Mouse (Mus musculus) liver, embryonic 15.5 days (tissue): ENCODE results near the gene Gm3409. TPM values are rescaled to one million over a fixed set of nuclear protein-coding genes. Genes with fewer than 3 reads are reported as not detected.
"Not testable (repeated sequence)": the region's sequence is repeated elsewhere in the genome, so short reads cannot be mapped to it uniquely, and the experiment has no call there.

Source experiments
- ATAC-seq: fragments of 200-750 bp; cut with Nextera tagmentation; 2 replicates; pipeline ENCODE4 v1.8.0; 2017; ENCODE audit warnings: moderate number of reproducible peaks, mild to moderate bottlenecking, moderate library complexity; ENCODE audit not compliant: insufficient read depth
- H3K27ac ChIP-seq: fragments of 300-500 bp; sonication (generic); replicated peaks from 2 replicates; pipeline ENCODE4 v1.5.1; 2015; ENCODE audit warnings: mild to moderate bottlenecking, inconsistent platforms
- H3K27me3 ChIP-seq: fragments of 300-500 bp; sonication (generic); 2 replicates; pipeline ENCODE4 v1.6.1; 2015; ENCODE audit warnings: mild to moderate bottlenecking, inconsistent platforms
- H3K36me3 ChIP-seq: fragments of 300-500 bp; sonication (generic); replicated peaks from 2 replicates; pipeline ENCODE4 v1.6.1; 2015; ENCODE audit warnings: moderate library complexity, mild to moderate bottlenecking, inconsistent platforms
- H3K4me1 ChIP-seq: fragments of 300-500 bp; sonication (generic); replicated peaks from 2 replicates; pipeline ENCODE4 v1.6.1; 2015; ENCODE audit warnings: inconsistent platforms
- H3K4me2 ChIP-seq: fragments of 300-500 bp; sonication (generic); 2 replicates; pipeline ENCODE4 v1.6.1; 2015; ENCODE audit warnings: moderate library complexity, mild to moderate bottlenecking, inconsistent platforms
- H3K4me3 ChIP-seq: fragments of 300-500 bp; sonication (generic); replicated peaks from 2 replicates; pipeline ENCODE4 v1.5.1; 2015; ENCODE audit warnings: mild to moderate bottlenecking, inconsistent platforms
- H3K9ac ChIP-seq: fragments of 300-500 bp; sonication (generic); 2 replicates; pipeline ENCODE4 v1.6.1; 2015; ENCODE audit warnings: moderate library complexity, mild to moderate bottlenecking, inconsistent platforms
- H3K9me3 ChIP-seq: fragments of 300-500 bp; sonication (generic); replicated peaks from 2 replicates; pipeline ENCODE4 v1.6.1; 2016; ENCODE audit warnings: inconsistent platforms
- WGBS: fragments of 180-500 bp; shearing (Covaris S2); methylation state at CpG from one replicate; pipeline ENCODE4 v1.1.7; 2015; ENCODE audit warnings: mixed read lengths; ENCODE audit not compliant: insufficient replicate concordance; 5-methylcytosine and 5-hydroxymethylcytosine counted together
- polyA plus RNA-seq: library from polyadenylated mRNA; unstranded; fragments of >200 nt; fragmentation: Nextera tagmentation; extraction: Ambion mirVana; gene quantifications from 2 replicates; pipeline ENCODE4 v1.2.1, GENCODE M21; 2015

Gene Gm3409
- not detected in 2 replicates for polyA plus RNA-seq

DNA sequence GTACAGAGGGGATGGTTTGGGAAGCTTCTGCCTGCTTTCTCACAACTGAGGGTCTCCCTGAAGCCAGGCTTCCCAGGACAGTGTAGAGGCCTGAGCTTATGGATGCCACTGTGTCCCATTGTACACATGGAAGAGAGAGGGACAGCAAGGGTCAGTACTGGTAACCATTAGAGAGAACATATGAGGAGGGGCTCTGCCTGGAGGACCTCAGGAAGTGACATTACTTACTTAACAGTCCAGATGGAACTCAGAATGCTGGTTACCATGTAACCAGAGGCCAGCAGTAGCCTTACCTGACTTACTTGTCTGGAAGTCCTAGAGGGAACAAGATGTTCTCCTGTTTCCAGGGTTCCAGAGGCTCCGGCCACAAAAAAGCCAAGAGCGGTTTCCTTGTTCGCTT, at the start of gene Gm3409:
Gm3409 (plus strand) TSS at position 301 of the 400 bp plus-strand sequence.
- not testable (repeated sequence) for H3K9me3 ChIP-seq, H3K4me3 ChIP-seq, ATAC-seq, H3K4me1 ChIP-seq, H3K36me3 ChIP-seq, H3K27ac ChIP-seq, H3K27me3 ChIP-seq, H3K9ac ChIP-seq, H3K4me2 ChIP-seq
- WGBS, result 53% methylated on average over 3 of the region's 3 CpGs

GRCm38 (mm10) chr5:146488959-146489358, 48.5 kb upstream of the Gm3409 start:
- H3K27ac ChIP-seq, result not testable (repeated sequence)

GRCm38 (mm10) chr5:146491063-146491462, 46.4 kb upstream of the Gm3409 start, which contains the start of gene Gm6370:
Gm6370 (plus strand) TSS chr5:146491363.
- not testable (repeated sequence) for H3K4me3 ChIP-seq, H3K4me1 ChIP-seq, H3K4me2 ChIP-seq, H3K9me3 ChIP-seq, H3K9ac ChIP-seq, H3K27ac ChIP-seq, H3K27me3 ChIP-seq, H3K36me3 ChIP-seq, ATAC-seq
- no CpG with 5 or more reads among the region's 5 CpGs for WGBS

More at GRCm38 (mm10) chr5:146488959-146489358, 48.5 kb upstream of the Gm3409 start:
- H3K9ac ChIP-seq, H3K9me3 ChIP-seq, H3K4me2 ChIP-seq, H3K36me3 ChIP-seq, H3K4me3 ChIP-seq, H3K4me1 ChIP-seq, H3K27me3 ChIP-seq, ATAC-seq: not testable (repeated sequence)
- 3% methylated on average over 3 of the region's 4 CpGs for WGBS

- whole genome bisulfite sequencing, result no CpG with 5 or more reads among the region's 5 CpGs
Measured at GRCm38 (mm10) chr5:146502099-146502498, 35.3 kb upstream of the Gm3409 start, which contains the start of gene 4930449I24Rik. 4930449I24Rik (plus strand) TSS chr5:146502399.

DNA sequence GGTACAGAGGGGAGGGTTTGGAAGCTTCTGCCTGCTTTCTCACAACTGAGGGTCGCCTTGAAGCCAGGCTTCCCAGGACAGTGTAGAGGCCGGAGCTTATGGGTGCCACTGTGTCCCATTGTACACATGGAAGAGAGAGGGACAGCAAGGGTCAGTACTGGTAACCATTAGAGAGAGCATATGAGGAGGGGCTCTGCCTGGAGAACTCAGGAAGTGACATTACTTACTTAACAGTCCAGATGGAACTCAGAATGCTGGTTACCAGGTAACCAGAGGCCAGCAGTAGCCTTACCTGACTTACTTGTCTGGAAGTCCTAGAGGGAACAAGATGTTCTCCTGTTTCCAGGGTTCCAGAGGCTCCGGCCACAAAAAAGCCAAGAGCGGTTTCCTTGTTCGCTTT, 23.6 kb upstream of the Gm3409 start, which contains the start of gene Gm3402:
Gm3402 (plus strand) TSS at position 301 of the 400 bp plus-strand sequence.
- H3K4me3 ChIP-seq, H3K9ac ChIP-seq, H3K27me3 ChIP-seq, H3K9me3 ChIP-seq, H3K4me1 ChIP-seq, ATAC-seq, H3K36me3 ChIP-seq, H3K4me2 ChIP-seq, H3K27ac ChIP-seq: not testable (repeated sequence)
- WGBS, result 85% methylated on average over 2 of the region's 5 CpGs

More at GRCm38 (mm10) chr5:146502099-146502498, 35.3 kb upstream of the Gm3409 start, which contains the start of gene 4930449I24Rik:
- H3K27ac ChIP-seq, H3K9me3 ChIP-seq, H3K4me2 ChIP-seq, H3K36me3 ChIP-seq, ATAC-seq, H3K4me1 ChIP-seq, H3K4me3 ChIP-seq, H3K27me3 ChIP-seq, H3K9ac ChIP-seq: not testable (repeated sequence)

- not testable (repeated sequence) for H3K27me3 ChIP-seq, H3K9ac ChIP-seq, H3K4me3 ChIP-seq, H3K4me2 ChIP-seq, H3K36me3 ChIP-seq, H3K27ac ChIP-seq, H3K9me3 ChIP-seq, H3K4me1 ChIP-seq, ATAC-seq
- WGBS, result 73% methylated on average over 3 of the region's 3 CpGs
Measured at GRCm38 (mm10) chr5:146525501-146525900, 11.9 kb upstream of the Gm3409 start, which contains the start of gene Gm3404. Gm3404 (plus strand) TSS chr5:146525801.

GRCm38 (mm10) chr5:146555836-146556235, 18.4 kb downstream of the Gm3409 start, which contains the start of gene Gm3415:
Gm3415 (plus strand) TSS chr5:146556136.
- not testable (repeated sequence) for H3K9me3 ChIP-seq, H3K27me3 ChIP-seq, H3K4me2 ChIP-seq, H3K4me3 ChIP-seq, H3K36me3 ChIP-seq, H3K9ac ChIP-seq, H3K4me1 ChIP-seq, H3K27ac ChIP-seq, ATAC-seq
- whole genome bisulfite sequencing, result no CpG with 5 or more reads among the region's 3 CpGs

DNA sequence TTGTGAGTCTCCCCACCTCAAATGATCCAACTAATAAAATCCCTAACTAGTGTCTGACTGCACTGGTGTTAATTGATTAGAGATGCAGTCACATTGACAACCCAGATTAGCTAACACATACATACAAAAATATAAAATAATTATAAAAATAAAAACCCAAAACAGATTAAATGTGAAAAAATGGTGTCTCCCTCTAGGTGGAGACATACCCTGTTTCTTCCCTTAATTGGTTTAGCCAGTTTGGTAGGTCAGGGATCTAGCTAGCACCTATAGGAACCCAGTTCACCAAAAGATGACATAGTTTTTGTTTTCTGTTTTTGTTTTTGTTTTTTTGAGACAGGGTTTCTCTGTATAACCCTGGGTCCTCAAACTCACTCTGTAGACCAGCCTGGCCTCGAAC, 26.8 kb downstream of the Gm3409 start:
- Histone ChIP-seq H3K9me3 (no peaks in the 10 kb centered on the region), H3K27me3 (no peaks in the 10 kb centered on the region), H3K9ac (no peak overlapping the region), H3K4me1 (no peaks in the 10 kb centered on the region), H3K4me3 (no peak overlapping the region), H3K4me2 (no peak overlapping the region), H3K36me3 (no peaks in the 10 kb centered on the region), H3K27ac (no peak overlapping the region)
- WGBS, result 37% methylated on average over 1 of the region's 1 CpGs
- no peak for ATAC-seq

- 44% methylated on average over 4 of the region's 4 CpGs for WGBS
- H3K27ac ChIP-seq, result no peak overlapping the region
- no peaks in the 10 kb centered on the region for H3K36me3 ChIP-seq
- H3K4me3 ChIP-seq, result no peak overlapping the region
- H3K9ac ChIP-seq, result no peak overlapping the region
- H3K9me3 ChIP-seq, result no peaks in the 10 kb centered on the region
- H3K4me2 ChIP-seq, result no peak overlapping the region
- no peak for ATAC-seq
- H3K27me3 ChIP-seq, result no peaks in the 10 kb centered on the region
- no peaks in the 10 kb centered on the region for H3K4me1 ChIP-seq
Measured at GRCm38 (mm10) chr5:146567054-146567453, 29.6 kb downstream of the Gm3409 start.

- H3K27me3 ChIP-seq, H3K4me2 ChIP-seq, ATAC-seq, H3K36me3 ChIP-seq, H3K4me3 ChIP-seq, H3K9ac ChIP-seq, H3K27ac ChIP-seq, H3K4me1 ChIP-seq, H3K9me3 ChIP-seq: not testable (repeated sequence)
- WGBS, result 49% methylated on average over 6 of the region's 6 CpGs
Measured at GRCm38 (mm10) chr5:146570179-146570578, 32.7 kb downstream of the Gm3409 start.

DNA sequence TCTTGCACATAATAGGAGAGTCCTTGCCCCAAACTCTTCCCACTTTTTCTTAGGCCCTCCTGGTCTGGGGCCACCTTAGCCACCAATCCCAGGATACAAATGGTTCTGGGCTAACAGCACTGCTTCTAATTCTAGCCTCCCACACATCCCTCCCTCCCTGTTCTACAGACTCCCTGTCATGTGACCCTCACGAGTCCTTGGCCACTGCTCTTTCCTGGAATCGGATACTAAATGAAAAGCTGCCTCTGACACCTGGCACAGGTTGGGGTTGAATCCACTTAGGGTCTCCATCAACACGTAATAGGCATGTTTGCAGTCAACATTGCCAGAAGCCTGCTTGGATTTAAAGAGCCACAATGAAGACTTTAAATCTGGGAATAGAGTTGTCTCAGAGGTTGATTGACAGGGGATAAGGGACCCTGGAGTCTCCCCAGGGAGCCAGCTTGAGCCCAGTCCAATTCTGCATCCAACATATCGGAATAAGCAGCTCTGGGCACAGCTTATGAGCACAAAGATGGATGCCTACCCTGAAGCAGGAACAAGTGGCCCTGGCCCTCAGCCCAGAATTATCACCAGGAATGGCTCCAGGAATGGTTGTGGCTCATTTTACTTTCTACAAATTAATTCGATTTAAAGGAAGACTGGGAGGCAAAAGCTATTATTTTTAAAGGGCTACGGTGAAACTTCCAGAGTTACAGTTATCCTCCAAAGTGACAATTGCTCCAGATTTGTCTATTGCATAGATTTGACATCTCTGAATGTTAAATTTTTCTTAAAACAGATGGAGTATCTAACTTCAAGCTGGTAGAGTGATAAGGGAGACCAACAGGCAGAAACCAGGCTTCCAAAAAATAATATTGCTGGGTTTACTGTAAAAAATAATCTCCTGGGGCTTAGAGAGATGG, 34.6 kb downstream of the Gm3409 start:
- not testable (repeated sequence) for H3K27me3 ChIP-seq, ATAC-seq, H3K27ac ChIP-seq, H3K4me1 ChIP-seq, H3K4me2 ChIP-seq, H3K4me3 ChIP-seq, H3K9ac ChIP-seq, H3K36me3 ChIP-seq, H3K9me3 ChIP-seq
- WGBS, result 52% methylated on average over 6 of the region's 6 CpGs
